Mouse (Mus musculus) C2C12 (cell line): ENCODE results near the gene Camta2. TPM values are rescaled to one million over a fixed set of nuclear protein-coding genes. Genes with fewer than 3 reads are reported as not detected.
A peak's percentile ranks its signal among the peaks of the same experiment; 100 is the strongest.

Experiments
- H3K27me3 ChIP-seq: one replicate; pipeline ENCODE4 v1.6.1; 2011; ENCODE audit not compliant: control insufficient read depth, insufficient read depth, insufficient read length
- H3K36me3 ChIP-seq: one replicate; pipeline ENCODE4 v1.6.1; 2011; ENCODE audit not compliant: control insufficient read depth, insufficient read depth
- H3K4me3 ChIP-seq: one replicate; pipeline ENCODE4 v1.5.1; 2011; ENCODE audit warnings: mild to moderate bottlenecking, control low read depth; ENCODE audit not compliant: poor library complexity, insufficient read depth, severe bottlenecking
- H3K79me2 ChIP-seq: one replicate; pipeline ENCODE4 v1.6.1; 2011; ENCODE audit not compliant: control insufficient read depth, insufficient read depth
- H3K79me3 ChIP-seq: one replicate; pipeline ENCODE4 v1.6.1; 2011; ENCODE audit warnings: low read depth, control low read depth
- H3ac ChIP-seq: one replicate; pipeline ENCODE3; 2011; ENCODE audit warnings: low read depth; ENCODE audit not compliant: control insufficient read depth, insufficient read length
- CEBPB ChIP-seq: IDR thresholded peaks from one replicate; pipeline ENCODE4 v1.6.1; 2011; ENCODE audit warnings: low read depth, mild to moderate bottlenecking, control low read depth, moderate library complexity
- CTCF ChIP-seq: IDR thresholded peaks from one replicate; pipeline ENCODE4 v1.5.1; 2011; ENCODE audit not compliant: control insufficient read depth, insufficient read depth, insufficient read length
- FOSL1 ChIP-seq: IDR thresholded peaks from one replicate; pipeline ENCODE4 v1.8.0; 2011; ENCODE audit warnings: mild to moderate bottlenecking, low read length; ENCODE audit not compliant: poor library complexity, insufficient read depth, severe bottlenecking
- MAX ChIP-seq: IDR thresholded peaks from one replicate; pipeline ENCODE4 v1.6.1; 2011; ENCODE audit warnings: mild to moderate bottlenecking, control low read depth
- MYOD1 ChIP-seq: IDR thresholded peaks from one replicate; pipeline ENCODE4 v1.6.1; 2011; ENCODE audit warnings: low read depth; ENCODE audit not compliant: control insufficient read depth, insufficient read length
- MYOG ChIP-seq: IDR thresholded peaks from one replicate; pipeline ENCODE4 v1.6.1; 2011; ENCODE audit not compliant: control insufficient read depth, insufficient read length; ENCODE audit errors: extremely low read depth
- USF1 ChIP-seq: IDR thresholded peaks from one replicate; pipeline ENCODE4 v1.6.1; 2011; ENCODE audit warnings: low read depth, mild to moderate bottlenecking, control low read depth, moderate library complexity
- polyA plus RNA-seq: library from polyadenylated mRNA; unstranded; fragments of >200 nt; fragmentation: generic; extraction: Trizol; gene quantifications from one replicate; pipeline ENCODE4 v1.2.1, GENCODE M21; 2012; ENCODE audit warnings: missing spikeins

Gene Camta2
- polyA plus RNA-seq, 1 experiment, result 9.0 TPM

DNA sequence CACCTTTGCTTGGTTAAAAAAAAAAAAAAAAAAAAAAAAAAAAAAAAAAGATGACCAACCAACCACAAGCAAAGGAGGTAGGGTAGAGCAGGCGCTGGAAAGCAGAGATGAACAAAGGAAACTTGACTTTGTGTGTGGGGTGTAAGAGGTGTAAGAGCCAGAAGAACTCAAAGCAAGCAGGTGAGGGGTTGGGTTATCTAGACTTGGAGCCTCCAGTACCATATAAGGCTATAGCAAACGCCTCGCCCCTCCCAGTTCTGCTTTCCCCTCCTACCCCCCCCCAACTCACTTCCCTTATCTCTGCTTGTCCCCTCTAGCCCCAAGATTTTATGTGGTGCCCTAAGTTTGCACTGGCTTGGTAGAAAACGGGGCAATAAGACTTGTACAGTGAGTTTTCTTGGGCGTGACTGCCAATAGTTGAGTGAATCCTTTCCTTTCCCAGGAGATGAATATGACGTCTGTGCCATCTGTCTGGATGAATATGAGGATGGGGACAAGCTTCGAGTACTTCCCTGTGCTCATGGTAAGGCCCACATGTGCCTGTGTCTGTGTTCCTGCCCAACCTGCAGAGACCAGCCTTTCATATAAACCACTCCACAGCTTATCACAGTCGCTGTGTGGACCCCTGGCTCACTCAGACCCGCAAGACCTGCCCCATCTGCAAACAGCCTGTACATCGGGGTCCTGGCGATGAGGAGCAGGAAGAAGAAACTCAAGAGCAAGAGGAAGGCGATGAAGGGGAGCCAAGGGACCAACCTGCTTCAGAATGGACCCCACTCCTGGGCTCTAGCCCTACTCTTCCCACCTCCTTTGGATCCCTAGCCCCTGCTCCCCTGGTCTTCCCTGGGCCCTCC, 37.4 kb downstream of the Camta2 start:
- Histone ChIP-seq H3K4me3 (no peak overlapping the region), H3K79me3 (peaks cover 56% of the 10 kb centered on the region), H3K79me2 (peaks cover 90% of the 10 kb centered on the region), H3K36me3 (peaks cover 59% of the 10 kb centered on the region), H3K27me3 (no peaks in the 10 kb centered on the region), H3ac (peak overlapping the region; percentile 49)
- TF ChIP-seq FOSL1 (no peak), CEBPB (no peak), MAX (no peak), USF1 (no peak), MYOD1 (no peak), MYOG (no peak), CTCF (no peak)

DNA sequence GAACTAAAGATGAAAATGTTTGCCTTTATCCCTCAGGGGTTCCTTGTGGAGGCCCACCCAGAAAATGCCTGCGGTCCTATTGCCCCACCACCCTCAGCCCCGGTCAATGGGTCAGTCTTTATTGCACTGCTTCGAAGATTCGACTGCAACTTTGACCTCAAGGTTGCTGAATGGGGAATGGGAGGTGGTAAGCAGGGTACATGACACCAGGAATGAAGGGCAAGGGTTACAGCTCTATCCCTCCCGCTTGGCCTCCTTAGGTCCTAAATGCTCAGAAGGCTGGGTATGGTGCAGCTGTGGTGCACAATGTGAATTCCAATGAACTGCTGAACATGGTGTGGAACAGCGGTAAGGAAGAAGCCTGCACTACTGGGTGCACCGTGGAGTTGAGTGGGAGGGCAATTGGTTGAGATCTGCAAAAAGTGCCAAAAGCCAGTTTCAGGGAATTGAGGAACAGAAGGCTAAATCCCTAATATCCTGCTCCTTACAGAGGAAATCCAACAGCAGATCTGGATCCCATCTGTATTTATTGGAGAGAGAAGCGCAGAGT, 38.6 kb downstream of the Camta2 start:
- no peak overlapping the region for H3K4me3 ChIP-seq
- peaks cover 58% of the 10 kb centered on the region for H3K79me3 ChIP-seq
- H3K36me3 ChIP-seq, result peaks cover 71% of the 10 kb centered on the region
- H3ac ChIP-seq, result peak overlapping the region; percentile 21
- TF ChIP-seq CEBPB, result no peak
- TF ChIP-seq MYOD1, result no peak
- no peak for TF ChIP-seq CTCF
- TF ChIP-seq USF1, result no peak
- no peak for TF ChIP-seq MYOG
- no peak for TF ChIP-seq MAX
- TF ChIP-seq FOSL1, result no peak
- H3K27me3 ChIP-seq, result no peaks in the 10 kb centered on the region
- peaks cover 92% of the 10 kb centered on the region for H3K79me2 ChIP-seq

DNA sequence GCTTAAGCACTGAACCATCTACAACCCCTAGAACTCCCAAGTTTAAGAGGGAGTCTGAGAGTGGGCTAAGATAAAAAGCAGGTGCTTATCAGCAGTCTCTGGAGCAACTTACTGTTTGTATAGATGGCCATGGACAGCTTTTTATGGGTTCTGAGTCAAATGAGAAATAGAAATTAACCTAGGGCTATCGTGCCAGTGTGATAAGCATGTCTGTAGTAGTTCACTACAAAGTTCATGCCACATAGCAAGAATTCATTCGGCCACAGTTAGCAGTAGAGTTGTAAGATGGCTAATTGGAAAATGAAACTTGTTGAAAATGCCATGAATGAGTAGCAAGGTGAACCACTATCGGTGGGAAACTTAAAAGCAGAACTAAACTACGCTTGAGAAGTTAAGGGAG, 39.4 kb downstream of the Camta2 start:
- Histone ChIP-seq H3K36me3 (peaks cover 76% of the 10 kb centered on the region), H3K79me2 (peaks cover 86% of the 10 kb centered on the region), H3ac (peak overlapping the region; percentile 25), H3K4me3 (peak overlapping the region; percentile 52), H3K27me3 (no peaks in the 10 kb centered on the region), H3K79me3 (peaks cover 54% of the 10 kb centered on the region)
- no peak for TF ChIP-seq MYOG
- TF ChIP-seq FOSL1, result no peak
- TF ChIP-seq MYOD1, result no peak
- no peak for TF ChIP-seq USF1
- TF ChIP-seq CTCF, result no peak
- no peak for TF ChIP-seq MAX
- no peak for TF ChIP-seq CEBPB

DNA sequence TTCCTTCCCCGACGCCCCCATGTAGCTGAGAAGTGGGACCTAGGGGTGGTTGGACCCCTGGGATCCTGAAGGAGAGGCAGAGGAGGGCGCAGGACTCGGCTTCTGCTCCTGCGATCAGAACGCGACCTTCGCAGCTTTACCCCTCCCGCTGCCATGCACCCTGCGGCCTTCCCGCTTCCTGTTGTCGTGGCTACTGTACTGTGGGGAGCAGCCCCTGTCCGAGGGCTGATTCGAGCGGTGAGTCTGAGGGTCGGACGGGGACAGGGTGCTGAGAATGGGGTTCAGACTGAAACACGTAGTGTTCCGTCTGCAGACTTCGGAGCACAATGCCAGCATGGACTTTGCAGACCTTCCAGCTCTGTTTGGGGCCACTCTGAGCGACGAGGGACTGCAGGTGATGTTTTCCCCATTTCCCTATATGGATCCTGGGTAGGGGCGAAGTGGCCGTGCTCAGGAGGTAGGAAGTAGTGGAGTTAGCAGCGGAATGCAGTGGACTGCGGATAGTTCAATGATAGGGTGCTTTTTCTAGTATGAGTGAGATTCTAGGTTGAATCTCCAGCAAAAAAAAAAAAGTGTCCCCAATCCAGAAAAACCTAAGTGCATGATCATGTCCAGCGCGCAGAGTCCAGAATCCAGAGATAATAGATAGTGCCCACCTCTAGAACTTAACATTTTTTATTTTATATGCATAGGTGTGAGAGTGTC, 40.0 kb downstream of the Camta2 start:
- peak overlapping the region; percentile 52 for H3K4me3 ChIP-seq
- peak overlapping the region; percentile 67 for H3ac ChIP-seq
- H3K27me3 ChIP-seq, result no peaks in the 10 kb centered on the region
- peaks cover 74% of the 10 kb centered on the region for H3K36me3 ChIP-seq
- peaks cover 80% of the 10 kb centered on the region for H3K79me2 ChIP-seq
- TF ChIP-seq MAX (peak; percentile 45), CTCF (no peak)
- peaks cover 48% of the 10 kb centered on the region for H3K79me3 ChIP-seq

DNA sequence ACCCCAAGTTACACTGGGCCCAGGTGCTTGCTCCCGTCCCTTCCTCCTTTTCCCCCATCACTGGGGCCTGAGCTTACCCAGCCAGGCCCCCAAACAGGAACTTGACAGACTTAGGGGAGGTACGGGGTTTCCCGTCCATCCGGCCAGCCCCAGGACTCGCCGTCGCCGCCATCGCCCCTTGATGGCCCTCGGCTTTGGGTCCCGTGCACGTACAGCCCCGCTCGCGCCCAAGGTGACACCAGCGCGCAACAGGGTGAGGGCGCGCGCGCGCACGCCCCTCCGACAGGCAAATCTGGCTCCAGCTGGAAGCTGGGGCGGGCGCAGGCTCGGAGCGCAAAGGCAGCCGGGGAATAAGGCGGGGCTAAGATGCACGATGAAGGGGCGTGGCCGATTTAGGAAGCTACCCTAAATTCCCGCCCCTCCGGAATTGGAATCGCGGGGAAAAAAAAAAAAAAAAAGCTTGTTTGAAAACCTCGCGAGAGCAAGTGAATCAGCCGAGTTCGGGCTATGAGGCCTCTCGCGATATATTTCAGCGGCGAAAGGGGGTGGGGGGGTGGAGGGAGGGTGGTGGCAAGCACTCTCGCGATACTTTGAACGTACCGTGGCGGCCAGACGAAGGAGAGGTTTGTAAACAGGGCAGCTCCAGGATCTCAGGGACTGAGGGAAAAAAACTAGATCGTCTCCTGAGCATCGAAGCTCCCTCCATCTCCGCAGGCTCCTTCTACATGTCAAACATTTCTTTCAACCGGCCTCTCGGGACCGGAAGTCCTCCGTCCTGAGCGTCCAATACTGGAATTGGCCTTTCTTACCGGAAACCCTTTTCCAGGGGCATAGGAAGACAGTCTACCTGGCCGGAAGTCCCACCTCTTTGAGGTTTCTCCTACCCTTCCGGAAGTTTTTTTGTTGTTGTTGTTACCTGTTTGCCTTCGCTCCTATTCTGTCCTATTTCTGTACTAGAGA, 40.9 kb downstream of the Camta2 start, which contains the start of the genes Rnf167 and Slc25a11:
Gene Rnf167, plus strand, starts transcription at position 545 of the 960 bp plus-strand sequence.
Gene Slc25a11, minus strand, starts transcription at position 789 of the 960 bp plus-strand sequence.
- peaks cover 65% of the 10 kb centered on the region for H3K36me3 ChIP-seq

More for the DNA sequence above, 40.9 kb downstream of the Camta2 start, which contains the start of the genes Rnf167 and Slc25a11:
- peak within 1 kb of the TSS; percentile 92 for H3K4me3 ChIP-seq
- peak within 1 kb of the TSS; percentile 94 for H3ac ChIP-seq
- H3K79me3 ChIP-seq, result peaks cover 39% of the 10 kb centered on the region
- TF ChIP-seq FOSL1 (no peak), CTCF (peak; percentile 21), MAX (peak; percentile 24)
- no peaks in the 10 kb centered on the region for H3K27me3 ChIP-seq
- peaks cover 71% of the 10 kb centered on the region for H3K79me2 ChIP-seq
